Mouse (Mus musculus) stomach, embryonic 14.5 days (tissue): ENCODE measurements around the gene Hnf1b. TPM values are rescaled to one million over a fixed set of nuclear protein-coding genes. Genes with fewer than 3 reads are reported as not detected.

Experiments used
- ATAC-seq: fragments of 200-750 bp; cut with Nextera tagmentation; 2 replicates; pipeline ENCODE4 v1.8.0; 2017; ENCODE audit warnings: low read depth, moderate TSS enrichment; ENCODE audit not compliant: insufficient number of reproducible peaks, insufficient read depth, low FRiP score
- H3K27ac ChIP-seq: fragments of 300-500 bp; sonication (generic); 2 replicates; pipeline ENCODE4 v1.5.1; 2014; ENCODE audit warnings: mild to moderate bottlenecking, low read length, moderate library complexity, mixed read lengths
- H3K27me3 ChIP-seq: fragments of 300-500 bp; sonication (generic); 2 replicates; pipeline ENCODE4 v1.6.1; 2014; ENCODE audit warnings: low read length, control low read depth, mixed read lengths; ENCODE audit not compliant: control insufficient read depth, insufficient read depth
- H3K36me3 ChIP-seq: fragments of 300-500 bp; sonication (generic); 2 replicates; pipeline ENCODE4 v1.6.1; 2014; ENCODE audit warnings: mild to moderate bottlenecking, control low read depth, low read length, moderate library complexity, mixed read lengths; ENCODE audit not compliant: control insufficient read depth, insufficient read depth
- H3K4me1 ChIP-seq: fragments of 300-500 bp; sonication (generic); 2 replicates; pipeline ENCODE4 v1.6.1; 2014; ENCODE audit warnings: low read length, control low read depth, mixed read lengths; ENCODE audit not compliant: control insufficient read depth, insufficient read depth
- H3K4me2 ChIP-seq: fragments of 300-500 bp; sonication (generic); replicated peaks from 2 replicates; pipeline ENCODE4 v1.6.1; 2014; ENCODE audit warnings: low read depth, low read length, control low read depth
- H3K4me3 ChIP-seq: fragments of 300-500 bp; sonication (generic); 2 replicates; pipeline ENCODE4 v1.5.1; 2014; ENCODE audit warnings: low read depth, low read length, control low read depth
- H3K9ac ChIP-seq: fragments of 300-500 bp; sonication (generic); replicated peaks from 2 replicates; pipeline ENCODE4 v1.6.1; 2014; ENCODE audit warnings: low read depth, mild to moderate bottlenecking, control low read depth, low read length, moderate library complexity, mixed read lengths
- H3K9me3 ChIP-seq: fragments of 300-500 bp; sonication (generic); 2 replicates; pipeline ENCODE4 v1.6.1; 2016; ENCODE audit warnings: low read depth, low read length, control low read depth; ENCODE audit not compliant: control insufficient read depth
- WGBS: fragments of 180-500 bp; shearing (Covaris S2); extraction: QIAGEN DNeasy Blood & Tissue Kit; methylation state at CpG from one replicate; pipeline ENCODE4 v1.1.7; 2014; 5-methylcytosine and 5-hydroxymethylcytosine counted together
- polyA plus RNA-seq: library from polyadenylated mRNA; unstranded; fragments of >200 nt; fragmentation: Nextera tagmentation; extraction: Ambion mirVana; gene quantifications from 2 replicates; pipeline ENCODE4 v1.2.1, GENCODE M21; 2014

Hnf1b gene
- polyA plus RNA-seq, 1 experiment from 2014 or later = 8.2 TPM

DNA sequence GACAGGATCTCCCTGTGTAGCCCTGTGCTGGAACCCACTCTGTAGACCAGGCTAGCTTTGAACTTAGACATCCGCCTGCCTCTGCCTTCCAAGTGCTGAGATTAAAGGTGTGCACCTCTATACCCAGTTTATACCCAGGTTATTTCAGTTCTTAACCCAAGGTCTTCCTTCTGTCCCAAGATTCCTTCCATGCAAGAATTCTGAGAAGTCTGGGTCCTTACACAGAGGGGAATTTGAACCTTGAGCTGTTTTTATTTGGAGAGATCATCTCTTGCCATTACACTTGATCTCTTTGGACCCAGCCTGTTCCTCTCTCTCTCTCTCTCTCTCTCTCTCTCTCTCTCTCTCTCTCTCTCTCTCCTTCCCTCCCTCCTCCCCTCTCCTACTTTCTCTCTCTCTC lies 7.4 kb downstream of the Hnf1b start:
- Histone ChIP-seq H3K9ac (no peak overlapping the region), H3K4me2 (no peak overlapping the region), H3K36me3 (no peaks in the 10 kb centered on the region), H3K27ac (no peak overlapping the region), H3K9me3 (no peaks in the 10 kb centered on the region), H3K27me3 (peaks cover 10% of the 10 kb centered on the region), H3K4me1 (no peaks in the 10 kb centered on the region), H3K4me3 (no peak overlapping the region)
- 83% methylated on average over 1 of the region's 1 CpGs for WGBS
- ATAC-seq = no peak

DNA sequence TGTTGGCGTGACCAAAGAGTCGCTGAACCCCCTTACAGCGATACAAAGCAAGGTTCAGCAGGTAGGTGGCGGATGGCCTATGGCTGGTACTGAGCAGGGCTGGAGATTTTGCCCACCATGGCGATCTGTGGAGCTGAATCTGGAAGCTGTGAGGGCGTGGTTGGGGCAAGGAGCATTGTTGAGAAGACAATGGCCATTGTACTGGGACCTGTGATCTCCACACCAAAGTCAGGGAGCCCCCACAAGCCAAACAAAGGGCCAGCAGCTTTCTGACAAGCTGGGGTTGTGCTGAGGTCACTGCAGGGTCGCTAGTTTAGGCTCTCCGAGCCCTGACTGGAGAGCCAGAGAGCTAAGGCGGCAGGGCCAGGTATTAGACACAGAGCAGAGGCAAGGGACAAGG lies 15.4 kb downstream of the Hnf1b start:
- 56% methylated on average over 9 of the region's 9 CpGs for WGBS

DNA sequence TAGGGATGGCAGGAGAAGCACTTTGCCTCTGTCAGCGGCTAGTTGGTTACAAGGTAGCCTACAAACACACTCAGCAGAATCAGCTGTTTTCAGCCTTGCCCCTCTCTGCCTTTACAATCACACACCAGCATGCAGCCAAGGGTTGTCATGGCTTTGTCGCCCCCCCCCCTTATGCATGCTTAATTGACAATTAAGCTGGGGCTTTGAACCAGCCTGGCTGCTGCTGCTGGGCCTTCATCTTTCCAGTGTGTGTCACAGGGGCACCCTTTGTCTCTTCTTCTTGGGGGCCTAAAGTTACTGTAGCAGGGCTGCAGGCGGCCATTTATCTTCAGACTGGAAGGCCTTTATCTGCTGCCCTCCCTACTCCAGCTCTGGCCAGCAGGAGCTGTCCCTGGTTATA lies 17.7 kb downstream of the Hnf1b start:
- Histone ChIP-seq H3K27ac (no peak overlapping the region), H3K9ac (no peak overlapping the region), H3K4me1 (no peaks in the 10 kb centered on the region)

More for the DNA sequence above, 15.4 kb downstream of the Hnf1b start:
- no peaks in the 10 kb centered on the region for H3K27me3 ChIP-seq
- H3K27ac ChIP-seq = no peak overlapping the region
- H3K4me2 ChIP-seq = no peak overlapping the region
- H3K4me3 ChIP-seq = no peak overlapping the region
- no peaks in the 10 kb centered on the region for H3K36me3 ChIP-seq
- H3K9me3 ChIP-seq = no peaks in the 10 kb centered on the region
- H3K4me1 ChIP-seq = no peaks in the 10 kb centered on the region
- ATAC-seq = no peak
- H3K9ac ChIP-seq = no peak overlapping the region

DNA sequence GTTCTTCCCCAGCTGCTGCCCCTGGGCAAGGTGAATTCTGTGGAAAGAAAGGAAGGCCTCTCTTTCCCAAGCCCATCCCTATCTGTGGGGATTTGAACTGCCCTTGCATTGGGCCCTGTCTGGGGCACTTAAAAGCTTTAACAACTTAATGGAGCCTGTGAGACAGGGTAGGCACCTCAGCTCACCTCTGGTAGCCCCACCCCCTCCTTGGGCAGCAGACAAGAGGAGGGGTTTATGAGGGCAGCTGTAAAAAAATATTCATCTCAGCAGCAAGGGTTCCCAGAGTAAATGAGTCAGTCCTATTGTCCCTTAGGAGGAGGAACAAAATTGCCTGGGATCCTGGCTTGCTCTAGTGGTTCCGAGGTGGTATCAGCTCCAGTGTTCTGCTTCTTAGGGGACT lies 19.3 kb downstream of the Hnf1b start:
- no peaks in the 10 kb centered on the region for H3K4me1 ChIP-seq
- ATAC-seq = no peak
- no peak overlapping the region for H3K4me2 ChIP-seq
- H3K9ac ChIP-seq = no peak overlapping the region
- no peak overlapping the region for H3K27ac ChIP-seq
- H3K9me3 ChIP-seq = no peaks in the 10 kb centered on the region
- no peaks in the 10 kb centered on the region for H3K36me3 ChIP-seq
- no peak overlapping the region for H3K4me3 ChIP-seq
- 44% methylated on average over 1 of the region's 1 CpGs for WGBS
- no peaks in the 10 kb centered on the region for H3K27me3 ChIP-seq

More for the DNA sequence above, 17.7 kb downstream of the Hnf1b start:
- H3K4me2 ChIP-seq = no peak overlapping the region
- no peaks in the 10 kb centered on the region for H3K36me3 ChIP-seq
- no peak overlapping the region for H3K4me3 ChIP-seq
- H3K27me3 ChIP-seq = no peaks in the 10 kb centered on the region
- WGBS = 48% methylated on average over 3 of the region's 3 CpGs
- ATAC-seq = no peak
- H3K9me3 ChIP-seq = no peaks in the 10 kb centered on the region

DNA sequence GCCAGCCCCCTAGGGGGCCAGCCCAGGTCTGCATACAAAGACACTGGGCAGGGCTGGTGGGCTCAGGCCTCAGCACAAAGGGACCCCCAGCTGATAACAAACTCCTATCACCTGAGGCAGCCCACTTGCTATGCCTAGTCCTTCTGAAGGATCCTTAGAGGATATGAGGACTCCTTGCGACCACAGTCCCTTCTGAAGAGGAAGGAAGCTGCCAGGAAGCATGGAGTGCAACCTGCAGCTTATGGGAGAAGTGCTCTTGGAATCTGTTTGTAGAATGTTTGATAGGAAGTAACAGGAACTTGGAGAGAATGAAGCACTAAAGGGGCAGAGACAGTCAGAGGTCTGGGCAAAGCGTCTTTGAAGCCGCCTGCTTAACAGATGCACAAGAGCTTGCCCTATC lies 19.8 kb downstream of the Hnf1b start:
- Histone ChIP-seq H3K4me1 (no peaks in the 10 kb centered on the region), H3K36me3 (no peaks in the 10 kb centered on the region), H3K9ac (no peak overlapping the region), H3K4me2 (no peak overlapping the region), H3K27me3 (no peaks in the 10 kb centered on the region), H3K4me3 (no peak overlapping the region), H3K27ac (no peak overlapping the region), H3K9me3 (no peaks in the 10 kb centered on the region)
- no peak for ATAC-seq
- 73% methylated on average over 3 of the region's 3 CpGs for WGBS

GRCm38 (mm10) chr11:83871780-83872554 lies 22.1 kb downstream of the Hnf1b start:
- Histone ChIP-seq H3K4me3 (no peak overlapping the region), H3K27ac (no peak overlapping the region), H3K4me1 (no peaks in the 10 kb centered on the region), H3K9ac (no peak overlapping the region), H3K9me3 (no peaks in the 10 kb centered on the region), H3K4me2 (no peak overlapping the region), H3K36me3 (no peaks in the 10 kb centered on the region), H3K27me3 (no peaks in the 10 kb centered on the region)
- 74% methylated on average over 9 of the region's 9 CpGs for WGBS
- ATAC-seq = no peak

DNA sequence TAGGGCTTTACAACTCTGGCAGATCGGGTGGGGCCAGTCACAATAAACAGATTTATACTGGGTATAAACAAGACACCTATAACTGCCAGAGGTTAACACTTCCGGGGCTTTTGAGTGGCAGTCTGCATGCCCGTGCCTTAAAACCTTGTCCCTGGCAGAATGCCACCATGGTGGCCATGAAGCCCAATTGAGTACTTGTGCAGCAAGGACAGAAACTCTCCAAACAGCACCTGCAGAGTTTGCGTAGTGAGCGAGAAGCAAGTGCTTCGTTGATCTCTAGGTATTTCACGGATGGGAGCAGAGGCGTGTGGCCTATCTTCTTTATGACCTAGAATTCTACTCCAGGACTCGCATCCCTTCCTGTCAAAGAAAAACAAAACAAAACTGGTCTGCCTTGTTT lies 23.6 kb downstream of the Hnf1b start:
- no peaks in the 10 kb centered on the region for H3K27me3 ChIP-seq
- ATAC-seq = no peak
- H3K27ac ChIP-seq = no peak overlapping the region
- WGBS = 63% methylated on average over 9 of the region's 9 CpGs
- no peak overlapping the region for H3K4me3 ChIP-seq
- no peaks in the 10 kb centered on the region for H3K9me3 ChIP-seq
- peaks cover 10% of the 10 kb centered on the region; the same call in 1 of the 2 replicates for H3K4me1 ChIP-seq
- no peak overlapping the region for H3K4me2 ChIP-seq
- H3K9ac ChIP-seq = no peak overlapping the region
- H3K36me3 ChIP-seq = no peaks in the 10 kb centered on the region

DNA sequence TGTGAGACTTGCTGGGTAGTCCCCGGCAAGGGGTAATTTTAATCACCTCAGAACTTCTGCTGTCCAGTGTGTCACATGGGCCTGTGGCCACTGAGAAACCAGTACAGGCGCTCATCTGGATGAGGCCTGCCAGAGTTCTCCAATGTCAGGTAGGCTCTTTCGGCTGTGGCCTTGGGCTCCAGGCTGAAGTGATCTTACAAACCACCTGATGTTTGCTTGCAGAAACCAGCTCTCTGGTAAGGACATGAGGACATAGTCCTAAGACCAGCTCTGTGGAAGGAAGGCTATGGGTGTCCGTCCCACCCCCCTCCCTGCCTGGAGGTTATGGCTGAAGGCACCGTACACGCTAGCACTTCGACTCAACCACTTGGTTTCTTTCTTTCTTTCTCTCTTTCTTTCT lies 26.8 kb downstream of the Hnf1b start:
- Histone ChIP-seq H3K27ac (no peak overlapping the region), H3K27me3 (no peaks in the 10 kb centered on the region), H3K36me3 (no peaks in the 10 kb centered on the region), H3K4me3 (no peak overlapping the region), H3K4me2 (no peak overlapping the region), H3K9ac (no peak overlapping the region), H3K4me1 (peaks cover 10% of the 10 kb centered on the region; the same call in 1 of the 2 replicates), H3K9me3 (no peaks in the 10 kb centered on the region)
- 82% methylated on average over 7 of the region's 7 CpGs for WGBS
- ATAC-seq = no peak

DNA sequence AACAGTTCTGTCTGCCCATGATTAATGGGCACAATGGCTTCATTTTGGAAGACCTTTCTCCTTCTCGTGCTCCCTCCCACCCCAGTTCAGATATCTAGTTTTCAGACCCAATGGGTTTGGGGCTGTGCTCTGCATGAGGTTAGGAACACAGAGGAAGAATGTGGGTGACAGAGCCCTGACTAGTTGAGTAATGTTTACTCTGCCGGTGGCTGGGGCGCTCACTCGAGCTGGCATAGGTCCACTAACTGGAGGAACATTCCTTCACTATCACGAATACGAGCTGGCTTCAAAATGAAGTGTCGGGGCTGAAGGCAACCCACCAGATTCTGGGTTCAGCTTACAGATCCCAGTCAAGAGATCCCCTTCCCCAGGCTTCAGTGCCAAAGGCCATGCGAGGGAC lies 27.9 kb downstream of the Hnf1b start:
- no peak overlapping the region for H3K4me3 ChIP-seq
- WGBS = 40% methylated on average over 8 of the region's 8 CpGs
- ATAC-seq = no peak; the same call in 1 of the 2 replicates
- H3K9ac ChIP-seq = no peak overlapping the region
- H3K4me2 ChIP-seq = no peak overlapping the region
- peaks cover 10% of the 10 kb centered on the region; the same call in 1 of the 2 replicates for H3K4me1 ChIP-seq
- H3K27me3 ChIP-seq = no peaks in the 10 kb centered on the region
- H3K9me3 ChIP-seq = no peaks in the 10 kb centered on the region
- no peak overlapping the region; the same call in 1 of the 2 replicates for H3K27ac ChIP-seq
- H3K36me3 ChIP-seq = no peaks in the 10 kb centered on the region
